Mouse (Mus musculus) MEL-GATA-1-ER (cell line): ENCODE measurements around the gene Cfap54.

Experiments used
- DNase-seq: peaks from one replicate; pipeline ENCODE4 v3.0.0-alpha.2; 2012; ENCODE audit warnings: low read depth; ENCODE audit errors: extremely low read depth

Gene Cfap54

GRCm38 (mm10) chr10:93081133-93081779 lies at the start of gene Cfap54:
Gene Cfap54 (minus strand): TSS chr10:93081618.
- peak; percentile 87 for DNase-seq

- DNase-seq: no peak
Measured at GRCm38 (mm10) chr10:93130456-93130940, 49.1 kb upstream of the Cfap54 start.

- no peak for DNase-seq
Measured at GRCm38 (mm10) chr10:93129904-93130455, 48.6 kb upstream of the Cfap54 start.

GRCm38 (mm10) chr10:93129345-93129744 lies 47.9 kb upstream of the Cfap54 start:
- DNase-seq: no peak

GRCm38 (mm10) chr10:93128566-93128965 lies 47.1 kb upstream of the Cfap54 start:
- no peak for DNase-seq

GRCm38 (mm10) chr10:93126025-93126424 lies 44.6 kb upstream of the Cfap54 start:
- no peak for DNase-seq

GRCm38 (mm10) chr10:93123957-93124613 lies 42.7 kb upstream of the Cfap54 start:
- DNase-seq: peak; percentile 87

- DNase-seq: no peak
Measured at GRCm38 (mm10) chr10:93123310-93123709, 41.9 kb upstream of the Cfap54 start.

GRCm38 (mm10) chr10:93122399-93123184 lies 41.2 kb upstream of the Cfap54 start:
- DNase-seq: peak; percentile 37

- DNase-seq: no peak
Measured at GRCm38 (mm10) chr10:93121262-93121860, 39.9 kb upstream of the Cfap54 start.

GRCm38 (mm10) chr10:93119809-93120208 lies 38.4 kb upstream of the Cfap54 start:
- no peak for DNase-seq

GRCm38 (mm10) chr10:93116636-93117035 lies 35.2 kb upstream of the Cfap54 start:
- no peak for DNase-seq

- DNase-seq: no peak
Measured at GRCm38 (mm10) chr10:93115743-93116142, 34.3 kb upstream of the Cfap54 start.

GRCm38 (mm10) chr10:93114782-93115181 lies 33.4 kb upstream of the Cfap54 start:
- peak; percentile 46 for DNase-seq

GRCm38 (mm10) chr10:93113968-93114367 lies 32.5 kb upstream of the Cfap54 start:
- DNase-seq: no peak

- DNase-seq: no peak
Measured at GRCm38 (mm10) chr10:93112021-93112420, 30.6 kb upstream of the Cfap54 start.

- no peak for DNase-seq
Measured at GRCm38 (mm10) chr10:93111412-93111811, 30.0 kb upstream of the Cfap54 start.

- no peak for DNase-seq
Measured at GRCm38 (mm10) chr10:93105358-93105757, 23.9 kb upstream of the Cfap54 start.

- no peak for DNase-seq
Measured at GRCm38 (mm10) chr10:93104357-93104756, 22.9 kb upstream of the Cfap54 start.

- no peak for DNase-seq
Measured at GRCm38 (mm10) chr10:93103676-93104075, 22.3 kb upstream of the Cfap54 start.

GRCm38 (mm10) chr10:93102321-93102720 lies 20.9 kb upstream of the Cfap54 start:
- no peak for DNase-seq
